Mouse (Mus musculus): Measurements from ENCODE around the gene Stab2.

Stab2 gene

GRCm38 (mm10) chr10:87007385-87008214 is at the start of gene Stab2:
Stab2 (minus strand) TSS chr10:87008025.
- no peak for DNase-seq (ENCODE audit: low spot score)

- no peak for DNase-seq (ENCODE audit: low spot score)
Measured at GRCm38 (mm10) chr10:87051714-87052113, 43.9 kb upstream of the Stab2 start.

GRCm38 (mm10) chr10:87049179-87049578 is 41.4 kb upstream of the Stab2 start:
- DNase-seq (ENCODE audit: low spot score): no peak

DNA sequence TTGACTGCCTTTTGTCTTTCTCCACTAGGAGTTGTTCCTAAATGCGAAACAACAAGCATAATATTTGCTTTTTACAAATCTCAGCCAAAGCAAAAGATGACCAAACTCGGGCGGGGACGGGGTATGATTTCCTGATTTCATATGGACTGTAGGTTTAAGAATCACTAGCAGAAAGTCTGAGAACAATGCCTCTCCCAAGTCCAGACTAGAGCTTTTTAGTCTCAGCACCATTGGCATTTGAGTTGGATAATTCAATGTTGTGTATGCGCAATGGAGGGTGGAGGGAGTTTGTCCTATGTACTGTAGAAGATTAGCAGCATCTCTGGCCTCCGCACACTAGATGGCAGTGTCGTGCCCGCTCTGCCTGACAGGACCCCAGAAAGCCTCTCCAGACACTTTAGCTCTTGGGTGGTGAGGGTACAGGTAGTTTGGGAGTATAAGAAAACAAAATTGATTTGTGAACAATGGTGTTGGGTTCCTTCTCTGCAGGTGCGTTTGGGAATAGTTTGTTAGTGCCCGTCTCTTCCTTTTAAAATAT is 39.2 kb upstream of the Stab2 start:
- DNase-seq (ENCODE audit: low spot score): no peak

DNA sequence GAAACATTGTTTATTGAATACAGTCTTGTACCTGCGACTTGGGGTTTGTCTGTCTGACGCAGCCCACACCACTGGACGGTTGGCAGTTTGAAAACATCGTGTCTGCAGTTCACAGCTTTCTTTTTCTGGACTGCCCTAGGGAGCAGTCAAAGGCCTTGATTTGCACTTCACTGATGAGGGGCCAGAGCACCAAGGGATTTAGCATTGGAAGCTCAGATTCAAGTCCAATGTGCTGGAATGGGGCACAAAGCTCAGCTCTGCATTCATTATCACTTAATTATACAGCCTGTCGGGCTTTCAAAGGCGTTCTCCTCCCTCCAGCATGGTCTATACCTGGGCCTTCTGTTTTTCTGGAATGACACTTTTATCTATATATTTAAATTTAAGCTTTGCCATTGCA is 38.6 kb upstream of the Stab2 start:
- DNase-seq (ENCODE audit: low spot score): no peak

GRCm38 (mm10) chr10:87045273-87045672 is 37.4 kb upstream of the Stab2 start:
- DNase-seq (ENCODE audit: low spot score): no peak

DNA sequence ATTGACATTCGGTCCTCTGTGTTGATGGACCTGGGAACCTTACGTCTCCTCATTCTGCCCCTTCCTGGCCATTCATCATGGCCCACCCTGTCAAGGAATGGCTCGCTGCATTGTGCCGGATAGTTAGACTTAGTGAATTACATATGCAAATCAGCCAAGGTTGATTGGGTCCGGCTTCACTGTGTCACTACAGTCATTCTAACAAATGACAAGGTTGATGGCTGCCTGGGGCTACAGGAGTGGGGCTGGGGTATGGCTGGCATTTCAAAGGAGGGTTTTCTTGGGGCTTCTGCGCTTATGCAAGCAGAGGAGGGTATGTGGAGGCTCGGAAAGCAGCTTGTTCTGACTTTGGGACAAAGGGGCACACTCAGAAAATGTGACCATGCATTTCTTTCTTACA is 33.4 kb upstream of the Stab2 start:
- no peak for DNase-seq (ENCODE audit: low spot score)

DNA sequence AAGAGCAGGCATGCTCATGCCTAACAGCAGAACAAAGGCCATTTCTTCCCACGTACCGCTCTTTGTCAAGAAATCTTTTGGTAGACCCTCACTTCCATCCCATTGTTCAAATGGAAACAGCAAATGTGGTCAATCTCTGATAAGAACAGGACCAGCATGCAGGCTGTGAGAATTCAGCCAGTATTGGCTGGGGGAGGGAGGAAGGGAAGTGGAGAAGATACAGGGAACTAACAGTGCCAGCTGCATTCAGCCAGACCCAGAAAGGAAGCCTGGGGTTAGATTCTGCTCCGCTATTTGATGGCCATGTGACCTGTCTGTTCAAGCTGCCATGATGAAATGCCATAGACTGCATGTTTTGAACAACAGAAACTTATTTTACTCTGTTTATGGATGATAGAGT is 32.0 kb upstream of the Stab2 start:
- no peak for DNase-seq (ENCODE audit: low spot score)

DNA sequence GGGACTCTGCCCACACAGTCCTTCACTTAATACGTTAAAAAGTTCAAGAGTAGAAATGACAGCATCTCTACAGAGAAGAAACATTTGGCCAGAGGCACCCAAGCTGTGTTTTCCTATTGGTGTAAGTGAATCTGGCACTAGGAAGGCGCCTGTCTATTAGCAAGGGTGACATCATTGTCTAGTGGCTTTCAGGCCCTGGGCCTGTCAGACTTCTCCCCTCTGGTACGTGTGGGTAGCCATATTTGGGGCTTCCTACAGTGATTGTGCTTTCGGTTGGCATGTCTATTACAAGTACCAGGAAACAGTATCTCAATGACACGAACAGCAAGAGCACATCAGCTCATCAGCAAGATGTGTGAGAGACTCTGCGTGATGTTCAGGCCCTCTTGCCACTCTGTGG is 31.5 kb upstream of the Stab2 start:
- no peak for DNase-seq (ENCODE audit: low spot score)

DNA sequence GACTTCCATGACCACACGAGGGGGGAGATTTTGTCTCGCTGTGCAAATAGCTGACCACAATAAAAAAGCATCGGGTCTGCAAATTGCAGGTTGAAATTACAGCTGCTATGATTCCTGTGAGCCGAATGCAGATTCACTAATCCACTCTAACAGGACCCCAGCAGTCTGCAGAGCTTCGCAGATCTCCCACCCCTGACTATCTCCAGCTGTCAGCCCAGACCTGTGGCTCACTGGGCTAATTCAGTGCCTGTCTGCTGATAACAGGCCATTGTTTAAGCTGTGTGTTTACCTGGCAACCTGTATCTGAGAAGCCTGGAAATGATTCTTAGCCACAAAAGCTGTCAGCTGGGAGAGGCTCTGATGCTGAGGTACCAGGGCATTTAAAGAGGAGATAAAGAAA is 29.2 kb upstream of the Stab2 start:
- no peak for DNase-seq (ENCODE audit: low spot score)

- DNase-seq (ENCODE audit: low spot score): no peak
Measured at GRCm38 (mm10) chr10:87036271-87036703, 28.5 kb upstream of the Stab2 start.

DNA sequence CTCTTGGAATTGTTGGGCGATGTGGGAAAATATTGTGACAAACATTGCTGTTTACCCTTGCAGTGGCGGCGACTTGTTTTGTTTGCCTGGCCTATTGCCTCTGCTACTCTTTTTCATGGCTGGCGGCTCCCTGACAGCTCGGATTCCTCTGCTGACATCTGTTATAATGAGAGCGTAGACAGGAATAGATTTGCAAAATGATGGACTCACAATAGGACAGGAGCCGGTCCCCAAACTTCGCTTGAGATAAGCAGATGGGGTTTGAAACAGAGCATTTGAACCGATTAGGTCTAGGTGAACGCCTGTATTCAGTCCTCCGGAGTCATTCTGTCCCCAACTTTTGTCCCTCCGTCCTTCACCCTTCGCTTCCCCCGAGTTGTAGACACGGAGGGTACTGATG is 28.0 kb upstream of the Stab2 start:
- no peak for DNase-seq (ENCODE audit: low spot score)

DNA sequence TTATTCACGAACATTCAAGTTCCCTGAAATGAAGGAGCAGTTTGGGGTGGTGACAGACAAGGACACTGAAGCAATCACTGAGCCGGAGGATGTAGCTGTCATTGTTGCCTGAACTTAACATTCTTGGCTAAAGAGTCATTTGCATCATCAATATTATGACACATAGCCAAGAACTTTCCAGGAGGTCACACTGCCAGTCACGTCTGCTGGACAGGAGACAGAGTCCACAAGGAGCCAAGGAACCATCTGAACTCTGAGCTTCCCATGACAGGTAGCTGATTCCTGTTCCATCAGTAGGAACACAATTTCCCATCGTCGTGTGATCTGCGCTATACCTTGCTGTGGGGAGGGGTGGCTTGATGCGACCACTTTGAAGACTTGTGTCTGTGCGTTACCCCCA is 24.9 kb upstream of the Stab2 start:
- DNase-seq (ENCODE audit: low spot score): no peak

- DNase-seq (ENCODE audit: low spot score): peak; percentile 74
Measured at GRCm38 (mm10) chr10:87024884-87025283, 17.1 kb upstream of the Stab2 start.

GRCm38 (mm10) chr10:87020711-87021110 is 12.9 kb upstream of the Stab2 start:
- peak; percentile 7 for DNase-seq (ENCODE audit: low spot score)

GRCm38 (mm10) chr10:87018876-87019275 is 11.1 kb upstream of the Stab2 start:
- peak; percentile 7 for DNase-seq (ENCODE audit: low spot score)

DNA sequence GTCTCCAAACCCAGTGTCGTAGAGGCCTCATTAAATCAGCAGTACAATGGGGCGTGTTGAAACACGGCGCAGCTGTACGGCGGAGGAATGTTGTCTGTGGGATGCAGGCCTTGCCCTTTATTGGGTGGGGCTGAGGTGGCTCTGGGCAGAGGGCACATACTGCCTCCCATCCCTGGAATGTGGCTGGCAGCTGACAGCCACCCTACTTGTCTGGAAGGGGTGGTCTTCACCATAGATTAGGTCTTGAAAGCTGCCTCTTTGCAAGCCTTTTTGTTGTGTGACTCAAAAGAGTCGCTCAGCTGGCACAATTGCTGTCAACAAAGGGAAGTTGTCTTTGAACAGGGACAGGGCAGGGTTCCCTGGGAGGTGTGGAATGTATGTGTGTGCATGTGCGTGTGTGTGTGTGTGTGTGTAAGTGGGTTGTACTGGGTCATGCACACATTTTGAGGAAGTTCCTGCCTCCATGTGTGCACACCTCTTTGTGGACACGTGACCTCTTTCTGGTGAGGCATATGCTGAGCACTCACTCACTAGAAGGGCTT is 8.4 kb upstream of the Stab2 start:
- no peak for DNase-seq (ENCODE audit: low spot score)

GRCm38 (mm10) chr10:87015403-87015802 is 7.6 kb upstream of the Stab2 start:
- DNase-seq (ENCODE audit: low spot score): no peak

DNA sequence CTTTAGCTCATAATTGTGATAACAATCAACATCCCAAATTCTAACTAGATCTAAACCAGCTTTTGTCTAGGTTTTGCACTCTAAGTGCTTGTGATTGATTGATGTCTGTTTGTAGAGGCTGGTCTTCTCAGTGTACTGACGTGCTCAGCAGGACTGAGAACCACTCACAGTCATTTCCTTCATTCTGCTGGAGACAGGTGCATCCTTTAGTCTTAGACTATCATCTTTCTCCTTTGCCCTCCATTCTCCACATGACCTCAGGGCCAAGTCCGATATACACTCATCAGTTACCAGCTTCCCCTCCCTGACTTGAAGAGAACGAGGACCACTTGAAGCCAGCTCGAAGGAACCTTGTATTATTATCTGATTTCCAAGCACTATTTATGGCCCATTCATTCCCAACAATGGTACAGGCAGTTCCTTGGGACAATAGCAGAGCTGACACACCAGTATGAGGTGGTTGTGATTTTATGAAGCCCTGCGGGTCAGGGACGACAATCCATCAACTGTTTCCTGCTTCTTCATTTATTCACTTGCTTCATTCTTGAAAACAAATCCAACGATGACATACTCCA is 6.7 kb upstream of the Stab2 start:
- no peak for DNase-seq (ENCODE audit: low spot score)

DNA sequence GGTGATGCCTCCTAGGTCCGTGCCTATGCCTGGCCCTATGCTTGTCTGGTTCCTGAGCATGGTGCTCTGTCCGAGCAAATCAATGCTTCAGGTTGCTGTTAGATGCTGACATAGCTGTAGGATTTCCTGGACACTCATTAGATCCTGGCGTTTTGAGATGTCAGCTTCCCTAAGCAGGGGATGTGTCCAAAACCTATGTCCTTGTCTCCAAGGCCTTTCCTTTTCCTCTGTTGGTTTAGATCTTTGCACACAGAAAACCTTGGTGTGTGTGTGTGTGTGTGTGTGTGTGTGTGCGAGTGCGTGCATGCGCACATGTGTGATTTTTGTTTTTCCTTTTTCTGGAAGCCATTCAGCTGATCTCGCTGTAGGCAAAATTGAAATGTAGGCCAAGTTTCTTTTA is 4.3 kb upstream of the Stab2 start:
- no peak for DNase-seq (ENCODE audit: low spot score)

- DNase-seq (ENCODE audit: low spot score): no peak
Measured at GRCm38 (mm10) chr10:87008215-87008499, 332 bp upstream of the Stab2 start.

GRCm38 (mm10) chr10:86992238-86992976 is 15.4 kb downstream of the Stab2 start:
- peak; percentile 7 for DNase-seq (ENCODE audit: low spot score)

DNA sequence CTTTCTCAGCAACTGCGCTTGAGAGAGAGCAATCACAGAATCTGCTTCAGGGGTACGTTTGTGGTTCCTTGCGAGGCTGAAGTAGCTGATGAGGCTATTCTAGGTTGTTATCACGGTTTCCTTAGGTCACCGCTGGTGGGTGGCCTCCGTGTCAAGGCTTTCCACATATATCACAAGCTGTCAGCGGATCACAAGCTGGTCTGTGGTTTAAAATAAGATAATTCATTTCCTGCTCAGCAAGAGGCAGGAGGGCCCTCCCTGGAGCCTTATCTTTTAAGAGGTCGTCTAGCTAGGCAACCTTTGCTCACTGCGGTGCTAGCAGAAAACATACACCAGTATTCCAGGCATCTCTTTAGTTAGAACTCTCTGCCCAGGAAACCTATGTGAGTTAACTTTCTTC is 17.2 kb downstream of the Stab2 start:
- no peak for DNase-seq (ENCODE audit: low spot score)
